Mouse (Mus musculus) WW6 (cell line): ENCODE measurements around the gene Ptprd.
"Not testable (repeated sequence)": the region's sequence is repeated elsewhere in the genome, so short reads cannot be mapped to it uniquely, and the experiment has no call there.

Experiments
- DNase-seq: peaks from one replicate; pipeline ENCODE4 v3.0.0-alpha.2; 2013; ENCODE audit warnings: low read depth, low spot score

The Ptprd gene

DNA sequence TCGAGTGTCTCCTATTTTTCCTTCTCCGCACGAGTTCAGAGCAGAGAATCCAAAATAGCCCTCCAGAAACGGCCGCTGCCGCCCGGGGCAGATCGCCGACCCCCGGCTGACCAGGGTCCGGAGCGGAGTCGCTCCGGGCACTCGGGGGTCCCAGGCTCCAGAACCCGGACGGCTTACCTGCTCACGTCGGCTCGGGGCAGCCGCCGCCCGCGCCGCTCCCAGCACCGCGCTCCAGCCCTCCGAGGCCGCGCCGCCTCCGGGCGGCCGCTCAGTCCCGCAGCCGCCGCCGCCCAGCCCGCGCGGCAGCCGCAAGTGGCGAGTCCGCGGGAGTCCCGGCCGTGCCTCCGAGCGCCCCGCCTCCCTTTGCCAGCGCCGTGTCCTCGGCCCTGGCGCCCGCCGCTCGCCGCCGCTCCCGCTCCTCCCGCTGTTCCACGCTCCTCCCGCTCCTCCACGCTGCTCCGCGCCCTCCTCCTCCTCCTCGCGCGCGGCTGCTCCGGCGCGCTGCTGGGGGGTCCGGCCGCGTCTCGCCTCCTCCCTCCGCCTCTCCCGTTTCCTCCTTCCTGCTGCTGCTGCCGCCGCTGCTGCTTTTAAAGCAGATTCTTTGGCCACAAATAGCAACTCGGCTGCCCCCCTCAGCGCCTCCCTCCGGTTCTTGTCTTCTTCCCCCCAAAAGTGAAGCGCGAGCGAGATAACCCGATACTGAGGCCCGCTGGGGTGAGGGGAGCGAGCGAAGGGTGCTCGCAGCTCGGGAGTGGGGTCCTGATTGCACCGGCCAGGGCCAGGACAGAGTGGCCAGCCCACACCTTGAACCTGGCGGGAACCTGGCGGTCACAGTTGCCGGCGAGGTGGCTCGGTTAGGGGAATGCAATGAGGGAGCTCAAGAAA, 1762.1 kb downstream of the Ptprd start:
- DNase-seq, result peak; percentile 26

DNA sequence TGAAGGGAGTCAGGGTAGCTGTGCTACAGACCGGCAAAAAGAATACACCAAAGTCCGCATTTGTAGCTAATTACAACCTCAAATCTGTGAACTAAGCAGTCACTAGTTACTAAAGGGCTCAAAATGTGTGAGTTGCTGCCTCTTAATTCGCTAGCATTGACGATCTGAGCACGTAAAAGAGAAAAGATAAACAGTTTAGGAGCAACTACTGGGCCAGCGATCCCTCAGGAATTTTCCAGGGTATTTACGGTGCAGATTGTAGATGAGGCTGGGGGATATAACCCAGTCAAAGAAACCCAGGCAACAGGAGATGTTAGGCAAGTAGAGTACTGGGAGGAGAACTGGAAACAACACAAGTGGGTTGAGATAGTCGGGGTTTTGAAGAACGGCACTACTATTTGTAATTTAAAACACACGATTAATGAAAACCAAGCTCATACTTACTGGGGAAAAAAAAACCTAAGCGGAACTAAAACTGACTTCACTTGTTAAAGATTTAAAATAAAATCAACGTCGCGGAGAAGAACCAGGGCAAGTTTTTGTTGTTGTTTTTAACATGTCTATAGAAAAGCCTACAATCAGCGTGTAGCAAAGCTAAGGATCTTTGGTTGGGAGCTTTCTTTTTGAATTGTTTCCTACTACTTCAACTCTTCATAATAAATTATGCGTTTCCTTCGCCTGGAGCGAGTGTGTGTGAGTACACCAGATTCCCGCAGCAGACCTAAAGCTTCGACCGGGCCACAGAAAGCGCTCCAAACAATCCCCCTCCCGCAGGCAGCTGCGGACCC, 1762.9 kb downstream of the Ptprd start:
- peak; percentile 7 for DNase-seq

DNA sequence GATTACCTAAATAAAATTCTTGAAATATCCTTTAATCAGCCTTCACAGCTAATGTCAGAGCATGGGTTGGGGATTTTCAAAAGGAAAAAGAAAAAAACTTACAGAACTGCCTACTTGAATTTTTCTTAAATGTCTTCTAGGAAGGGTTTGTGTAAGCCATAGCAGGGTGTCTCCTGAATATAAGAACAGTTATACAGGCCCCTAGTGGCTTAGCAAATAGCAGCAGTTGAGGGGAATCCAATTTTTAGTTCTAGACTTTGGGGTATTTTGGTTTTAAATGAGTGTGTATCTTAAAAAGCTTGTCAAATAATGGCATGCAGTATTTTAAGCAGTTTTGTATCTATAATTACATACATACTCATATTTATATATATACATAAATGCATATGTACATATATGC, 1764.4 kb downstream of the Ptprd start:
- no peak for DNase-seq

DNA sequence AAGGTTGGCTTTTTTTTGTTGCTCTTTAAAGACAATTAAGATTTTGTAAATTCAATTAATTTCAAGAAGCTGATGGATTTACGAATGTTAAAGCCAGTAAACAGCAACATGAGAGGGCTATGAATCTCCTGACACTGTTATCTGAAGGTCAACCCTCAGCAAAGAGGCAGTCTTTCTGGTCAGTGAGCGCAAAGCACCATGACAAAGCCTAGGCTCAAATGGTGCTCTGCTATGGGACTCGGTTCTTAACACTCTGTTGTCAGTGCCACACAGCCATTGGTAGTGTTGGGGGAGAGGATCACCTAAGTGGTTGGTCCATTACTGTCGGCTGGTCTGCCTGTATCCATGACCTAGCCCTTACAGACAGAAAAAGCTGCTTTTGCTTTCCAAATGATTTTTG, 1767.0 kb downstream of the Ptprd start:
- DNase-seq, result no peak

DNA sequence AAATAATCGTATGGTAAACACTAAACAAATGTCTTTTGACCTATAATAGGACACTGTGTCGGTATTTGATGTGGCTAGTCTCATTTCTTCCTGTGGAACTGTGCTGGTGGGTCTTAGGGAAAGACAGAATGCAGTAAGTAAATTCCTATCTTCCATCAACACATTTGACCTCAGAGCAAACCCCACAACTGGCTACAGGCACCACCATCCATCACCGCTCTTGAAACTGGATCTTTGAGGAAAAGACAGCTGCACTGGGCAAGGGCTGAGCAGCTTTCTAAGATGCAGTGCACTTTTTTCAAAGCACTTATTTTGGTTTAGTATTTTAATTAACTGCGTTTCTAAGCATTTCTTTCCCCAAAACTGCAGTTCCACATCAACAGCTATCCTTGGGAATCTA, 1768.2 kb downstream of the Ptprd start:
- DNase-seq, result no peak

DNA sequence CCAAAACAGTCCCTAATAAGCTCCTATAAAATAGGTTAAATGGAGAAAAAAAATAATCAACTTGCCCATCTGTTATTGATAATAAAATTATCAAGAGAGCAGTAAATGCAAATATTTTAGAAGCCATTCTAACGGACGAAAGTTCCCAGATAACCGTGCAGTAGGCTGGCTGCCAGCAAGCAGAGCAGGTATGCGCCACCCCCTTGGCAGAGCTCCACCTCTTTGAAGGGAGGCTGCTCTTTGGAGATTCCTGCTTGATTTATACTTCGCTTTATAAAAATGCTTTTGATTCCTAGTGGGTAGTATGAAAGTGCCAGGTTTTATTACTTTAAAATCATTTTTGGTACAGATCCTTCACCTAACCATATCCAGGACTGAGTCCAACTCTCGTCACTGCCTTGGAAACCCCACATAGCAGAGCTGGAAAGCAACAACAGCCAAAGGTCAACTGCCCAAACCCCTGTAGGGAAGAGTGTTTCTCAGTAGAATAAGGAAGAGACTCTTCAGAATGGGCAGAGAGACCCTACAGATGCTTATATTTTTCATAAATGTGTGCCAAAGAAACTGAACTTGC, 1770.9 kb downstream of the Ptprd start:
- DNase-seq, result no peak

DNA sequence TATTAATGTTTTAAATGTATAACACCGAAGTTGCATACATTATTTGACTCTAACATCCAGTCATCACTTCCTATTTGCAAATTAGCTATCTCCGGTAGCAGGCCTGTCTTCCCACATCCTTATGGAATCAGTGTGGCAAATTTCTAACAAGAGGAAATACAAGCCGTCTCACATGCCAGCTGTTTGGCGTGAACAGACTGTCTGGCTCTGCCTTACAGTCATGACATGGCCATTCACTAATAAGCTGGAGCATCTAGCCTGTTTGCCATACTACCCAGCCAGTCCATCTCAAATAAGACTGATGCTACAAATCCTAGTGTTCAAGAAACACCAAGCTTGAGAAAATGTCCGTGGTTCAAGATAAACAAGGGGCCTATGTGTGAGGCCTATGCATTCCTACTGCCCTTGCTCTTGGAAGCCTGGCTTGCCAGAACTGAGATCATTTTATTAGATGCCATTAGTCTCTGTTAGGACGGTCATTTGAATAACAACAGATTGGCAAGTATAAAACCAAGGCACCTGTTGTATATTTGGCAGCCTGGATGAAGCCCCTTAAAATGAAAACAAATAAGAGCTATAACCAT, 1773.2 kb downstream of the Ptprd start:
- no peak for DNase-seq

DNA sequence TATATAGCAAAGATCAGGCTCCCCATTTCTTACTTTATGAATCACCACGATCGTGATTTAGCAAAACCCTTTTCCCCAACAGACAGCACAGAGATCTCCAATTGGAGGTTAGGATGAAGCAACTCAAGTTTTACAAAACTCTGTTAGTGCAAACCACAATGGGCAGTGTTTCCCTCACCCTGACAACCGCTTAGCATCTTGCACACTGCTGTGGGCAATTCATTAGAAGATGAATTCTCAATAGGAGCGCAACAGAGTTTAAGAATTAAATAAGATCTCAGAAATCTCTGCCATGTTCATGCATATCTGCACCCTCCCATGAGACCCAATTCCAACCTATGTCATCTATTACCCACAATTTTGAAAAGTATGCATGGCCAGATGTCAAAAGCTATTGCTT, 1773.7 kb downstream of the Ptprd start:
- DNase-seq, result no peak

DNA sequence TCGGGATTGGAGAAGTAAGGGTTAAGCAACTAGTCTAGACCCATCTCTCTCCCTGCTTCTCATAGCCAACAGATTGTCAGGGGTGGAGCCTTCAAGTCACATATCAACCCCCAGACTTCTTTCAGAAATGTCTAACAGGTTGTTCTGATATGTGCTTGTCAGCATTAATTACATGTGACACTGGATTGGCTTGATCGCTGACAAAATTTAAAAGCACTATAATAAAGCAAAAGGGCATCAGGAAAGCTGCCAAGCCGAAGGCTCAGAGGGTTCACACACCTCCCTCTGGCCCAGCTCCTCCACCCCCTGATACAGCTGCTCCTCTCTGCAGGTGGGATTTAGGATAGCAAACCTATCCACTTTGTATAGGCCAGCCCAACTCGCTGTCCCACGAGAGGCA, 1775.8 kb downstream of the Ptprd start:
- DNase-seq, result no peak

DNA sequence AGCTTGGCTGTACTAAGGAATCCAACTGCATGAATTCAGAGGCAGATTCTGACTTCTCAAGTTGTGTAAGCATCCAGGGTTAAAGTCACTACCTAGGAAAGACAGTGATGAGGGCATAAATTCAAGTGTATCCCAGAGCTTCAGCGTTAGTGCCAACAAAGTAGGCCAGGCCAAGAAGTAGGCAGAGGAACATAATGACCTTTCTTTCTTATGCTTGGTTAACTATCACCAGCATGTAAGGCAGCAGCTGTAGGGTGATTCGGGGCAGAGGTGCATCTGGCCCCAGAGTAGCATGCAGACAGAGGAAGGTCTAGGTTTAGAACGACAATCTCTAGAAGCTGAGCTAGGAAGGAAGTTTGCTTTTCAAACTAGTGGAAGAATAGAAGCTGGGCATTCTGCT, 1782.0 kb downstream of the Ptprd start:
- DNase-seq, result no peak

DNA sequence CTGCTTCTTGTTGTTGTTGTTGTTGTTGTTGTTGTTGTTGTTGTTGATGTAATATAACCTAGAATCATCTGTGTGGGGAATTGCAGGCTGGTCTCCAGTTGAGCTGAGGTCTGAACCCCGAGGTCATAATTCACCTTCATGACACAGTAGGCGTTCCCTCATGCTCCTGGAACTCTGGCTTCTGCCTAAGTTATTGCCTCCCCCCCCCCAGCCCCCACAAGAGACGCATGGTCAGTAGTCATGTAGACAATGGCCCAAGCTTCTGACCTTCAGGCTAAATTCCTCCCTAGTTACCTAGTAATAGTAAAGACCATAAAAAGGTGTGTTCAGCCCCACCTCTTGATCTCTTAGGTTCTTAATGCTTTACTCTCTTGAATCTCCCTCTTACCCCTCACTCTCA, 1784.7 kb downstream of the Ptprd start:
- not testable (repeated sequence) for DNase-seq

DNA sequence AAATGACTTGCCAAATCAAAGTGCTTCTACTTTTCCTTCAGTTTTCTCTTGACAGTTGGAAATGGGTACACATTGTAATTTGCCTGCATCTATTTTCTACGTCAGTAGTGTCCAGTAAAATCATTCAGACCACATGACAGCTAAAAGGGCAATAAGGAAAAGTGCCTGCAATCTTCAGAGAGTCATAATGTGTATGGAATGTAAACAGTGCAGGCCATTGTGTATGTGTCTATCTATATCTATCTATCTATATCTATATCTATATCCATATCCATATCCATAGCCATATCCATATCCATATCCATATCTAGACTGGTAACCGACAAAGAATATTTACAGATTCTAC, 1786.6 kb downstream of the Ptprd start:
- no peak for DNase-seq

DNA sequence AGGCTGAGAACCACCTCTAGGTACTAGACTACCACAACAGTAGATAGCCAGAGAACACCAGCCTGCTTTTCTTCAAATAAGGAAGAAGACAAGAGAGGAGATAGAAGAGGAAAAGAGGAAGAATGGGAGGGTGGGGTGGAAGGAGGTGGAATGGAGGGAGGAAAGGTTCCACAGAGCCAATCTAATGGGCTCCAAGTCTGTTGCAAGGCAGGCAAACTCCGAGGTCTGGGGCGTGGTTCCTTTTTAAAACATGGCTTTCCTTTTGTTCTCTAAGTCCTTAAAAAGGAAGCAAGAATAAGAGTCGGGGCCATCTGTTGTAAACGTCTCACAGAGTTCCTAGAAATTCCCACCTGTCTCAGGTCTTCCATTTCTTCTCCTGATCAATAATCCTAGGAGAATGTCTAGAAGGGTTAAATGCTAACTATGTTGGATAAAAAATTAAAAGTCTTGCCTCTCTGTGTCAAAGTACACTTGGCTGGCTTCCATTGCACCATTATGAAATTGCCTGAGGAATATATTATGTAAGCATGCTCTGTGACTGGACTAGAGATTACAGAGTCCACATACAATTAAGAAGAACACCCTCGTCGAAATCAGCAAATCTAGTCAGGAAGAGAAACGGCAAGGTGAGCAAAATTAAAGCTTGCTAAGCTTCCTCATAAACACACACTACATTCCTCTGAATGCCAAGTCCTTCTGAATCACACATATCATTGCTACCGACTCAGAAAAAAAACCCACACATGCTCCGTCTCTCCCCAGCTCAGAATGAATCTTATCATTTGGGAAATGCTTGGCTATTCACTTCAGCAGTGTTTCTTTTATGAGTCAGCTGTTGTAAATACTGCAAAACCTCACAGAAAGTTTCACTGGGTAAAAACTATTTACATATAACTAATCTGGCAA, 1787.2 kb downstream of the Ptprd start:
- DNase-seq, result no peak

DNA sequence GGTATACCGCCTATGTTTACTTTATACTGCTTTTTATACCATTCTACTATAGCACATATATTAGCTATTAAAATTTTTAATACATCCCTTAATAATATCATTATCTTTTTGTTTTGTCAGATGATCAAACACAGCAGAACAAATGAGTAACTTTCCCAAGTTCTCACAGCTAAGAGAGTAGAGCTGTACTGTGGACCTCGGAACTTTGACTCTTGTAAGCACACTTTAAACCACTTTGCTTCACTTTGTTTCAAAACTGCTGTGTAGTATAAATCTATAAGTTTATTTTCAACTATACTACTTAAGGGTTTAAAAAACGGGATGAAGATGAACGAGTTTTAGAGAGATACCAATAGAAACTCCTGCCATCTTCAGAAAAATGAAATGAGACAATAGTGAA, 1789.6 kb downstream of the Ptprd start:
- DNase-seq, result no peak

DNA sequence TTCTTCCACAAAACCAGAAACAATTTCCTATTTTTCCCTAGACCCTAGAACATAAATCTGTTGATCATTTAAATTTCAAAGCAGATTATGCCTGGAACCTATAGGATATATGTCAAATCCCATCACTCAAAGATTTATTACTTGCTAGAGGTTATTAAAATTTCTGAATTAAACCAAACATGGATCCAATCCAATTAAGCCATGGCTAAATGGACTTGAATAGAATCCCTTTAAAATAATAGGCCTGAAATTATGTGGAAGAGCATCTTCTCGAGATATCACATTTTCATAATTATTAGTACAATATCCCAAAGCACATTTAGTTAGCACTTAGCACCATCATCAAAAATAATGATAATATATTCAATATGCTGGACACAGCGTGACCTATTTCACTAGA, 1792.1 kb downstream of the Ptprd start:
- DNase-seq, result no peak

DNA sequence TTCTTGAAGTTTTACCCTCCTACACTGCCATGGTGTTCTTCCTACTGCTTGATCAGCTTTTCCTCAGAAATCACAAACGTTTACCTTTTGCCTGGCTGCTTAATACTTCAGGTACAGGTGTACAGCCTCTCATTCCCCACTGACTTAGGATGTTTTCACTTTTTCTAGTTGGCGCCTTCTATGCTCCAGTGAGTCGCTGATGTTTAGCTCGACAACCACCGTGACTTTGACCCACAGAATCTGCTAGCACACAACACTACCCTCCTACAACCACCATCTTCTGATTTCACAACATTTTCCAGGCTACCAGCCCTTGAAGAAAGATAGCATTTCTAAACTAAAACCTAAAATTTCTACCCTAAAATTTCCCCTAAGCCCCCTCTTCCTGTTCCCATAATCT, 1794.1 kb downstream of the Ptprd start:
- no peak for DNase-seq

DNA sequence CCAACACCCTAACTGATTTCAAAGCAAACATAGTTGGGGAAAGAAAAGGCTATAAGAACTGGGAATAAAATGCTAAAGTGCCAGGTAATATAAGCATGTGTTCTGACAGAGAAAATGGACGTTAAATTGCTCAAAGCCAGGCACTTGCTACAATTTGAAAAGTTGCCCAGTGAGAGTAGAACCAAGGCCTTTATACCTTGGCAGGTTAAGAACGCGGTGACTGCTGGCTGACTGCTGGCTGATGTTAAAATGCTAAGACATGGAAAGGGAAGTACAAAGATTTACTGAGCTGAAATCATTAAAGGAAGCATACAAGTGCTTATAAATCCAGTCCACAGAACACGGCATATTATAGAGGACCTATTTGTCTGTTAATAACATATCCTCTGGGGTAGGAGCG, 1796.1 kb downstream of the Ptprd start:
- no peak for DNase-seq

DNA sequence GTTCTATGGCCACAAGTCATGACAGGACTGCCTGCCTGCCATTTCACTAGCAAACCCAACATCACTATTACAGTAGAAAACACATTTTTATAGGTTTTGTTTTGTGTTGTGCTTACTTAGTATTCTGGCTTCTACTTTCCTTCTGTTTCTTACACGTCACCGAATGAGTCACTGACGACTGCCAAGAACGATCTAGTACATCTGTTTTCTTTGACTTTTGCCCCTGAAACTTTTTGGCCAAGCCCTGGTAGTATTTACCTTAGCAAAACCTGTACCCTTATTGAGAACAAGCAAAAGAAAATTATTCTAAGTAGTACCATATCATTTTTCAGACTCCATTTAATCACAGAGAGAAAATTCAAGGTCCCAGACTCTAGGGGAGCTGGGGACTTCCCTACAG, 1797.2 kb downstream of the Ptprd start:
- DNase-seq, result no peak

DNA sequence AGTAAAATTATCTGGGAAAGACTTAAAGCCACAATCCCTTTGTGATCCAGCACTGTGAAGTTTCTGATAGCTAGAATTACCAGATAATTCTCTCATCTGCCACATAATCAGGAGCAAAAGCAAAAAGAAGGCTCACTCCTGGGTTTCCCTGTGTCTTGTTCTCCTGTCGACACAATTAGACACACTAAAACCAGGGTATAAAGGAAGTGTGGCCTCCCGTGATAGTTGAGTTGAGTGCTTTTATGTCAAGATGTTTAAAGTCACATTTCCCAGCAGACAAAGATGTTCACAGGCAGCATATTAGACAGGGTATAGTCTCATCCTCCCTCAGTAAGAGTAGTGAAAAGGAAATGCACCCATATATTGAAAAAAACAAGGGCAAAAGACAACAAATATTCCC, 1801.7 kb downstream of the Ptprd start:
- DNase-seq, result no peak

DNA sequence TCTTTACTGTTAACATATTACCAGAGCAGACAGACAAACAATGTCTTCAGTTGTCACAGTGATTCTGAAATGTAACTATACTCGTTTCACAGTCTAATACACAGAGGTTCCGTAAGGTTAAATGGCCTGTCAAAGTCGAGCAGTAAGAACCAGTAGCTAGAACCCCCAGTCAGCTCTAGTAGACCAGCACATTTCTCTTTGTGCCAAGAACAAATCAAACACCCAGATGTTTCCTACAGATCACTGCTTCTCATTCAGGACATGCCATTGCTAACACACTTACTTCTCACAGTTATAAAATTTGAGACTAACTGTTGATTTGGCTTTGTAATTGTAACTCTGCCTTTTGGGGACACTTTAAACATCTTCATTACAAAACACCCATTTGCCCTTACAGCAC, 1802.6 kb downstream of the Ptprd start:
- no peak for DNase-seq

DNA sequence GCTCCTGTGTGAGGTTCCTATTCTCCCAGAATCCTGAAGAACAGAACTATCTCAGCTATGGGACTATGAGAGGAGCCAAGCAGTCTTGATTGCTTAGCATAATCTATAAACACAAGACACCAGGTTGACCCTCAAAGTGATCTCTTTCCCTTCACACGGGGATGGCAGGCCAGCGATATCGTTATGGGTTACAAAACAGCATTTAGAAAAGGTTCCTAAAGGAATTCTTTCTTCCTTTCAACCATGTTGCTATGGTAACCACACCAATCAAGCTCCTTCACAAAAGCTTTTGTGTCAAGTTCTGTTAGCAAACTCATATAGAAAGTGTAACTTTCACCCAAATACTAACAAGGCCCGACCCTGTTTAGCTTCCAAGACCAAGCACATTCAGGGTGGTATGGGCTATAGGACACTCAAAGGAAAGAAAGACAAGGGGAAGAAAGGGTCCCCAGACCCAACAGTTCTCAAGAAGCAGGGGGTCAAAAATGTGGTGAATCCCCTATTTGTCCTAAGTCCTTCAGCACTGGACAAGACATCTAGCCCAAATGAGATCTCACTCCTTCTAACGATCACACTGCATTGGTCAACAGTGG, 1805.8 kb downstream of the Ptprd start:
- DNase-seq, result no peak
